Mouse (Mus musculus) midbrain, embryonic 10.5 days (tissue): ENCODE measurements at regions not wholly inside any gene's neighbourhood (a gene's known extent, or its start where the extent isn't known, plus 50 kb on each side); places are given as distances from the start of the nearest gene placed in this dataset.

Source experiments
- DNase-seq: peaks from one replicate; pipeline ENCODE4 v3.0.0-alpha.2; 2017; ENCODE audit warnings: low spot score
- H3K27ac ChIP-seq: fragments of 300-500 bp; sonication (generic); replicated peaks from 2 replicates; pipeline ENCODE4 v1.5.1; 2016; ENCODE audit warnings: mild to moderate bottlenecking
- H3K27me3 ChIP-seq: fragments of 300-500 bp; sonication (generic); 2 replicates; pipeline ENCODE4 v1.6.1; 2016; ENCODE audit warnings: low read depth, mild to moderate bottlenecking; ENCODE audit not compliant: poor library complexity, severe bottlenecking
- H3K36me3 ChIP-seq: fragments of 300-500 bp; sonication (generic); 2 replicates; pipeline ENCODE4 v1.6.1; 2016; ENCODE audit warnings: mild to moderate bottlenecking, moderate library complexity
- H3K4me1 ChIP-seq: fragments of 300-500 bp; sonication (generic); 2 replicates; pipeline ENCODE4 v1.6.1; 2016
- H3K4me3 ChIP-seq: fragments of 300-500 bp; sonication (generic); 2 replicates; pipeline ENCODE4 v1.5.1; 2016; ENCODE audit warnings: mild to moderate bottlenecking, moderate library complexity
- H3K9me3 ChIP-seq: fragments of 300-500 bp; sonication (generic); replicated peaks from 2 replicates; pipeline ENCODE4 v1.6.1; 2016; ENCODE audit warnings: mild to moderate bottlenecking
- WGBS: fragments of 180-500 bp; shearing (Covaris S2); methylation state at CpG from one replicate; pipeline ENCODE4 v1.1.7; 2016; 5-methylcytosine and 5-hydroxymethylcytosine counted together

DNA sequence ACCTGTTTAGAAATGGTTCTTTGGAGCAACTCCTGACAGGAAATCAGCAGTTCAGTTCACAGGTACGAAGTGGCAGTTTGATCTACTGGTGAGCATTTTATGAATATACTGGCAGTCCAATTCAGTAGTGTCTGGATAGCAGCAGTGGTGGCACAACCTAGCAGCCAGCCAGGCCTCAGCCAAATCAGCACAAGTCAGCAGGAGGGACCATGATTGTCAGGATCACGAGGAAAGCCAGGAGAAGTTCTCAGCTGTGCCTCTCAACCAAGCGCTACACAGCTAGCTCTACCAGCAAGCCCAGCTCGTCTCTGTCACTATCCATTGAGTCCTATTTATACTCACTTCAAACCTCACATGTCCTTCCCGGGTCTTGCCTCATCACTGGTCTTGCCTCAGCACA is 89.3 kb upstream of the Npy start:
- DNase-seq, result no peak
- no peaks in the 10 kb centered on the region for H3K27me3 ChIP-seq
- no peaks in the 10 kb centered on the region for H3K9me3 ChIP-seq
- no peak overlapping the region for H3K4me3 ChIP-seq
- H3K27ac ChIP-seq, result no peak overlapping the region
- H3K4me1 ChIP-seq, result no peaks in the 10 kb centered on the region
- no peaks in the 10 kb centered on the region for H3K36me3 ChIP-seq
- 85% methylated on average over 5 of the region's 5 CpGs for WGBS

DNA sequence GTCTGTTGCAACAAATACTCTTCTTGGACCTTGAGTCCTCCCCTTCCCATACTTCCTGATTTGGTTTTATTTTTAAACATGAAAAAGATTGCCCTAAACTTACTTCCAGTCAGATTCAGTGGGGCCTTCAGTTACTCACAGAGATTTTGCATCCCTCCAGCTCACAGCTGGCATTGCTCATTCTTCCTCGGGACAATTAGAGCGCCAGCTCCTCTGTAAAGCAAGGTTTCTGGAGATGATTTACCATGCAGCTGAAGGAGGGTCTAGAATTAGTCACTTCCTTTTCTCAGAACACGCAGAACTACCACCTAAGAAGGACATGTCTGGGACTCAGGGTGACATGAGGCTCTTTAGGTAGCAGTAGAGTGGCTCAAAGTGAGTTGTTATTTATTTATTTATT is 79.4 kb upstream of the Npy start:
- Histone ChIP-seq H3K4me1 (no peaks in the 10 kb centered on the region; the same call in 1 of the 2 replicates), H3K4me3 (no peak overlapping the region), H3K36me3 (no peaks in the 10 kb centered on the region), H3K27ac (no peak overlapping the region), H3K27me3 (no peaks in the 10 kb centered on the region), H3K9me3 (no peaks in the 10 kb centered on the region)
- DNase-seq, result no peak
- 94% methylated on average over 3 of the region's 3 CpGs for WGBS

DNA sequence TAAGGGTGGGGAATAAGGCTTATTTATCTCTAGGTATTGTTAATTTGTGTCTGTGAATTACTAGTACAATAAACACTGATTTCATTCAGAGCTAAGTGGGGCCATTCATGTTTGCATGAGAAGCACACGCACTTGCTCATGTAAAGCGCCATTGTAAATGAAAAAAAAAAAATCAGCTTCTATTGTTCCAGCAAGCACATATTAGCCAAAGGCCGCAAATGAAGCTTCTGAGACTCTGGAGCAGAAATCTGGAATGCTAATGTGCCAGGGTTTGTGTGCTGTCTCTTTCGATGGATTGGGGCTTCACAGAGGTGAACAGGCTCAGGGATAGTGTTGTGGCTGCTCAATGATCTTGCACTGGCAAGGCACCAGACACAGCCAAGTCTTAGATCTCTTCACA is 77.2 kb upstream of the Npy start:
- WGBS, result 86% methylated on average over 4 of the region's 4 CpGs

GRCm38 (mm10) chr6:49750544-49750943 is 72.0 kb upstream of the Npy start:
- DNase-seq, result no peak
- Histone ChIP-seq H3K4me1 (no peaks in the 10 kb centered on the region; the same call in 1 of the 2 replicates), H3K27ac (no peak overlapping the region), H3K4me3 (no peak overlapping the region), H3K36me3 (no peaks in the 10 kb centered on the region), H3K9me3 (no peaks in the 10 kb centered on the region), H3K27me3 (no peaks in the 10 kb centered on the region)
- WGBS, result 70% methylated on average over 2 of the region's 2 CpGs

More for the DNA sequence above, 77.2 kb upstream of the Npy start:
- no peak for DNase-seq
- Histone ChIP-seq H3K4me3 (no peak overlapping the region), H3K27ac (no peak overlapping the region), H3K9me3 (no peaks in the 10 kb centered on the region), H3K36me3 (no peaks in the 10 kb centered on the region), H3K4me1 (no peaks in the 10 kb centered on the region; the same call in 1 of the 2 replicates), H3K27me3 (no peaks in the 10 kb centered on the region)

DNA sequence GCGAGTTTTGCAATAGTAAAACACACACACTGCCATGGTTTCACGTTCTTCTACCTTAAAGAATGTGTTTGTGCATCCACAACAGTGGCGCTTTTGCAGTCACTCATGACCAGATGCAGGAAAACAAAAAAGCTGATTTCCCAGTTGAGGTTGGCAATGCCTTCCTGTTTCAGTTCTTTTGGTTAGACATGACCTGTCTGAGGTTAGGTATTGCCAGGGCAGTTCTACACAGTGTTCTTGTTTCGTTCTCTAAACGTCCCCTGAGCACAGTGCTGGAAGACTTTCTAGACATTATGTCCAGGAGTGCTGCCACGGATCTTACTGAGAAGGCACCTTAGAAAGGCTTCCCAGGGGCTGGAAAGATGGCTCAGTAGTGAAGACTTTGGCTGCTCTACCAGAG is 62.9 kb upstream of the Npy start:
- Histone ChIP-seq H3K36me3 (no peaks in the 10 kb centered on the region), H3K4me3 (no peak overlapping the region), H3K9me3 (no peaks in the 10 kb centered on the region), H3K27ac (no peak overlapping the region), H3K27me3 (no peaks in the 10 kb centered on the region), H3K4me1 (no peaks in the 10 kb centered on the region)
- DNase-seq, result no peak
- WGBS, result 86% methylated on average over 6 of the region's 6 CpGs

- Histone ChIP-seq H3K9me3 (no peaks in the 10 kb centered on the region), H3K4me1 (no peaks in the 10 kb centered on the region), H3K4me3 (no peak overlapping the region), H3K27ac (no peak overlapping the region), H3K36me3 (no peaks in the 10 kb centered on the region), H3K27me3 (no peaks in the 10 kb centered on the region)
- DNase-seq, result no peak
- 86% methylated on average over 4 of the region's 4 CpGs for WGBS
These were observed 57.8 kb upstream of the Npy start for GRCm38 (mm10) chr6:49764746-49765145.

- H3K4me3 ChIP-seq, result no peak overlapping the region
- no peaks in the 10 kb centered on the region for H3K9me3 ChIP-seq
- WGBS, result 88% methylated on average over 11 of the region's 11 CpGs
- H3K36me3 ChIP-seq, result no peaks in the 10 kb centered on the region
- DNase-seq, result no peak
- H3K27ac ChIP-seq, result no peak overlapping the region
- peaks cover 25% of the 10 kb centered on the region for H3K4me1 ChIP-seq
- H3K27me3 ChIP-seq, result no peaks in the 10 kb centered on the region
These were observed 52.4 kb upstream of the Npy start for GRCm38 (mm10) chr6:49769904-49770720.
